Mouse (Mus musculus) macrophage (primary cell): ENCODE measurements at regions not wholly inside any gene's neighbourhood (a gene's known extent, or its start where the extent isn't known, plus 50 kb on each side); places are given as distances from the start of the nearest gene placed in this dataset.
A peak's percentile ranks its signal among the peaks of the same experiment; 100 is the strongest.

Experiments used
- H3K27ac ChIP-seq: fragments of 350-480 bp; formaldehyde crosslinking; 2 replicates; pipeline ENCODE4 v1.9.0; 2021
- H3K36me3 ChIP-seq: fragments of 350-480 bp; formaldehyde crosslinking; 2 replicates; pipeline ENCODE4 v1.9.0; 2021; ENCODE audit errors: inconsistent target
- H3K4me3 ChIP-seq: fragments of 350-480 bp; formaldehyde crosslinking; 2 replicates; pipeline ENCODE4 v1.9.0; 2021; ENCODE audit errors: inconsistent target
- H3K79me2 ChIP-seq: fragments of 350-480 bp; formaldehyde crosslinking; 2 replicates; pipeline ENCODE4 v1.9.0; 2021; ENCODE audit errors: inconsistent target
- WGBS: methylation state at CpG from one replicate; pipeline ENCODE4 v1.1.7; 2026; ENCODE audit warnings: inconsistent platforms; ENCODE audit not compliant: missing documents; 5-methylcytosine and 5-hydroxymethylcytosine counted together

- Histone ChIP-seq H3K36me3 (no peaks in the 10 kb centered on the region), H3K27ac (no peak overlapping the region), H3K4me3 (no peak overlapping the region), H3K79me2 (no peaks in the 10 kb centered on the region)
- 77% methylated on average over 19 of the region's 20 CpGs for WGBS
Observed at GRCm38 (mm10) chr13:63627184-63627893, 53.9 kb upstream of the Ptch1 start.

DNA sequence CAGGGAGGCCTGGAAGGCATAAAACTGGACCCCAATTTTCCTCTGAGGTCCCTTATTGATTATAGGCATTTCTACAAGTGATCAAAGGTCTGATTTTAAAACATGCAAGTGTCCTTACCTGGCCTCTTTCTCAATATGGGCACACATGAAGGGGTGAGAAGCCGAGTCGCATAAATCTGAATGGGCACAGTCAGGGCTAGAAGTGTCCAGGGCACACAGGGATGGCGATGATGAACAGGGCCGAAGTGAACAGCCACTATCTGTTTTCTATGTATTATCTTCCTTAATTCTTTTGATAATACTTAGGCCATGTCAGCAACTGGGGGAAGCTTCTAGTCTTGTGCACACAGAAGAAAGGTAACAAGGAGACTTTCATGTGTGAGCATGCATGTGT is 54.5 kb upstream of the Ptch1 start:
- Histone ChIP-seq H3K79me2 (no peaks in the 10 kb centered on the region), H3K36me3 (no peaks in the 10 kb centered on the region), H3K4me3 (no peak overlapping the region), H3K27ac (no peak overlapping the region)
- WGBS, result 86% methylated on average over 4 of the region's 4 CpGs

DNA sequence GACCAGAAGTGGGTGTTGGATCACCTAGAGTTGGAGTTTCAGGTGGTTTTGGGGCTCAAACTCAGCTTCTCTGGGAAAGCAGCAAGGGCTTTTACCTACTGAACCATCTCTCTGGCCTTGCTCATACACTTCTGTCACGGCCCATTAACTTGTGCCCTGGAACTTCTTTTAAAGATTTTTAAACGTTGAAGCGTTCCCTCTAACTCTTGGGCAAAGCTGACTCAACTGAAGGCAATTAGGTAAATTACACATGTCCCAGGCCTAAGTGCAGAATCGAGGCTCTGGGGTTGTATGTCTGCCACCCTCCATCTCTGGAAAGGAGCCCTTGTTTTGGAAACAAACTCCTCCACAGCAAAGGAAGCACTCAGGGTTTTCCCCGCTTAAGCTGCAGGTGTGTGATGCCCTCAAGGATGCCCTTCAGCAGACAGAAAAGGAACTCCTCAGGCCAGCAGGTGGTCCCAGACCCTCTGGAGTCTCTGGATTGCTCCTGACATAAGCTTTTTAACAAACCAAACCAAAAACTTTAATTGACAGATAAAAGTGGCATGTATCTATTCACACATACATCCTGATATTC is 58.5 kb upstream of the Ptch1 start:
- Histone ChIP-seq H3K36me3 (no peaks in the 10 kb centered on the region), H3K4me3 (no peak overlapping the region), H3K27ac (no peak overlapping the region), H3K79me2 (no peaks in the 10 kb centered on the region)
- 86% methylated on average over 5 of the region's 5 CpGs for WGBS

GRCm38 (mm10) chr13:63634294-63634693 is 60.9 kb upstream of the Ptch1 start:
- Histone ChIP-seq H3K79me2 (no peaks in the 10 kb centered on the region), H3K4me3 (no peak overlapping the region), H3K27ac (no peak overlapping the region), H3K36me3 (no peaks in the 10 kb centered on the region)
- WGBS, result 81% methylated on average over 2 of the region's 2 CpGs

DNA sequence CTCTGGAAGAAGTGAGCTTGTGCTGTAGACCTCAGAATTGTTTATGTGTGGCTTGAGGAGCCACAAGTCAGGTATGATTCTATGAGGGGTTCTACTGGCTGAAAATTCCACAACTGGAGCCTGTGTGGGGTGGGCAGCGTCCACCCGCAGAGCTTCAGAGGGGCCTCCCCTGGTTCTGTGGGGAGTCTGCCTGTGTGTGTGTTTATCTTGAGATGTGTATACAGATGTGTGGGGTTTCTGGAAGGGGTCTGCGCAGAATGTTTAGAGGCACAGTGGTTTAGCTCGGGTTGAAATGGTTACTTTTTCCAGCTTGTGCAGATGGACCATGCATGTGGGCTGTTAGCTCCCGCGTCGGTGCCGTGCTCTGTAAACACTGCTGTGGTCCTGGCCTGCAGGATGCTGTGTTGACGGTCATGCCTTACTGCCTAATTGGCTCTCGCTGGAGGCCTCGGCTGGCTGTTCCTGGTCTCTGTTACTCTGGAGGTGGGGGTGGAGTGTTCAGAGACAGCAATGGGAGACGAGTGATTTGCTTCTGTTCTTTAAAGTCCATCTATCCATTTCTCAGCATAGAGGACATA is 68.3 kb upstream of the Ptch1 start:
- Histone ChIP-seq H3K27ac (no peak overlapping the region), H3K4me3 (no peak overlapping the region)
- 74% methylated on average over 12 of the region's 12 CpGs for WGBS

GRCm38 (mm10) chr13:63642617-63643016 is 69.2 kb upstream of the Ptch1 start:
- no peaks in the 10 kb centered on the region for H3K36me3 ChIP-seq
- no peak overlapping the region for H3K4me3 ChIP-seq
- no peaks in the 10 kb centered on the region for H3K79me2 ChIP-seq
- H3K27ac ChIP-seq, result peak overlapping the region; percentile 21; the same call in 1 of the 2 replicates
- WGBS, result 7% methylated on average over 5 of the region's 5 CpGs

More for the DNA sequence above, 68.3 kb upstream of the Ptch1 start:
- Histone ChIP-seq H3K79me2 (no peaks in the 10 kb centered on the region), H3K36me3 (no peaks in the 10 kb centered on the region)

GRCm38 (mm10) chr13:63643394-63643793 is 70.0 kb upstream of the Ptch1 start:
- Histone ChIP-seq H3K27ac (peak overlapping the region; percentile 21), H3K79me2 (no peaks in the 10 kb centered on the region), H3K36me3 (no peaks in the 10 kb centered on the region), H3K4me3 (no peak overlapping the region)
- 63% methylated on average over 2 of the region's 2 CpGs for WGBS

DNA sequence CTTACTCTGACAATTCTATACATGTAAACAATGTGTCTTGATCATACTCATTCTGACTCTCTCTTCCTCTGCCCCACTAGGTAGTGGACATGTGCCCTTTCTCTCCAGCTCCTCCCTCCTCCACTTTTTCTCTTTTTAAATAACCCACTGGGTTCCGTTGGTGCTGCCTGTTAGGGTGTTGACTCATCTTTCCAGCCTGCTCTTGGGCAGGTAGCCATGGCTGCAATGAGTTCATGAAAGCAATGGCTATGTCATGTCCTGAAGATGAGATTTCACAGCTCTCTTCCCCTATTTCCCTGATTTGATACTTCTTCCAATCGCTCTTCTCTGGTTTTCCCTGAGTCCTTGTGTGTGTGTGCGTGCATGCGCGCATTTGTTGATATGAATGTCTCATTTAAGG is 70.9 kb upstream of the Ptch1 start:
- 83% methylated on average over 5 of the region's 5 CpGs for WGBS
- no peak overlapping the region for H3K4me3 ChIP-seq
- no peak overlapping the region for H3K27ac ChIP-seq
- no peaks in the 10 kb centered on the region for H3K36me3 ChIP-seq
- H3K79me2 ChIP-seq, result no peaks in the 10 kb centered on the region

- Histone ChIP-seq H3K4me3 (no peak overlapping the region), H3K36me3 (no peaks in the 10 kb centered on the region), H3K27ac (no peak overlapping the region), H3K79me2 (no peaks in the 10 kb centered on the region)
- WGBS, result 66% methylated on average over 3 of the region's 3 CpGs
Observed at GRCm38 (mm10) chr13:63649058-63649647, 75.8 kb upstream of the Ptch1 start.

DNA sequence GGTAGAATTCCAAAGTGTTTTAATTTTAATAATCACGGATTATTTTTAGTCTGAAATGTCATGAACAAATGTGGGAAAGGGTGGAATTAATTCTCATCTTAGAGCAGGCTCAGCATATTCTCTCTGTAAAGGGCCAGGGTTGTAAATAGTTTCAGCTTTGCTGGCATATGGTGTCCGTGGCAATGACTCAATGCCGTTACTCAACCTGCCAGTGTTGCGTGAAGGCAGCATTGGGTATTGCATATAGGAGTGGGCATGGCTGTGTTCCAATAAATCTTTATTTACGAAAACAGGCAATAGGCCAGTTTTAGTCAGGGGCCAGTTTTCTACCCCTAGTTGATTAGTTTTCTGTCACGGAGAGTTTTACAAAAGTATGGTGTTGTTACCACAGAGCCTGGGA is 81.1 kb upstream of the Ptch1 start:
- 84% methylated on average over 6 of the region's 6 CpGs for WGBS
- no peaks in the 10 kb centered on the region for H3K79me2 ChIP-seq
- no peak overlapping the region for H3K27ac ChIP-seq

GRCm38 (mm10) chr13:63657115-63657514 is 83.7 kb upstream of the Ptch1 start:
- Histone ChIP-seq H3K4me3 (no peak overlapping the region), H3K27ac (no peak overlapping the region), H3K36me3 (no peaks in the 10 kb centered on the region), H3K79me2 (no peaks in the 10 kb centered on the region)
- WGBS, result 91% methylated on average over 8 of the region's 8 CpGs

More for the DNA sequence above, 81.1 kb upstream of the Ptch1 start:
- H3K36me3 ChIP-seq, result no peaks in the 10 kb centered on the region
- no peak overlapping the region for H3K4me3 ChIP-seq

- 96% methylated on average over 7 of the region's 7 CpGs for WGBS
- Histone ChIP-seq H3K36me3 (no peaks in the 10 kb centered on the region), H3K4me3 (no peak overlapping the region), H3K79me2 (no peaks in the 10 kb centered on the region), H3K27ac (no peak overlapping the region)
Observed at GRCm38 (mm10) chr13:63659412-63659811, 86.0 kb upstream of the Ptch1 start.

DNA sequence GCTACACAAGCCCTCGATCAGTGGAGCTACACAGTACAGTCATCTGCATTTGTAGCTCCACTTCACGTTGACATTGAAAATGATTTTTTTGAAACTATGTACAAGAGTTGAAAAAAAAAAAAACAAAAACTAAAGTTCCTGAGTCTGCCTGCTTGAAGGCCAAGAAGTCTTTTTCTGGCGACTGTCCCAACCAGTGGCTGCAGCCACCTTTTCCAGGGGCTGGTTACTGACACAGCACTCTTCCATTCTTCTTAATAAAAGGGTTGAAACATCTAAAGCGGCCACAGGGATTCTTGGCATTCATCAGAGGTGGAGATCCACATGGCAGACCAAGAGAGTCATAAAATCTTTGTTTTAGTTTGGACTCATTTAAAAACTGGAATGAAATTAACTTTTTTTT is 87.0 kb upstream of the Ptch1 start:
- no peak overlapping the region for H3K27ac ChIP-seq
- H3K79me2 ChIP-seq, result no peaks in the 10 kb centered on the region
- no peak overlapping the region for H3K4me3 ChIP-seq
- H3K36me3 ChIP-seq, result no peaks in the 10 kb centered on the region
- 62% methylated on average over 4 of the region's 4 CpGs for WGBS

DNA sequence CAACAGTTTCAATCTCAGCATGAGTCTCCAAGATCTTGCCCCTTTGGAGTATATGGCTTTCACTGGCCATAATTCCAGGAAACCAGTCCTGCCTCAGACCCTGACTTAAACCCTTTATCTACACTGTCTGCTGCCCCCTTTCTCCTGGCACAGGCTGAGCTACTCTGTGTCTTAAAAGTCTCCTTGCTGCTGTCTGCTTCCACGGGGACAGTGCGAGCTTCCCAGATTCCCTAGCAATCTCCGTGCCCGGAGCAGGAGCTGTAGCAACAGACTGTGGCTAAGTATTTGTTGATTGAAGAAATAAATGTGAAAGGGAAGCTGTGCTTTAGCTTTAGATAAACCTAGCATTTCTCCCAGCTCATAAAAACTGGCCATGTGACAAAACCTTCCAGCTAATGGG is 95.2 kb upstream of the Ptch1 start:
- Histone ChIP-seq H3K36me3 (no peaks in the 10 kb centered on the region), H3K27ac (no peak overlapping the region), H3K79me2 (no peaks in the 10 kb centered on the region), H3K4me3 (no peak overlapping the region)
- WGBS, result 83% methylated on average over 4 of the region's 4 CpGs

- WGBS, result 84% methylated on average over 2 of the region's 2 CpGs
- Histone ChIP-seq H3K36me3 (no peaks in the 10 kb centered on the region), H3K27ac (no peak overlapping the region), H3K79me2 (no peaks in the 10 kb centered on the region), H3K4me3 (no peak overlapping the region)
Observed at GRCm38 (mm10) chr13:63669031-63669430, 95.6 kb upstream of the Ptch1 start.
